Comparison of ENCODE assay signal across 13 mouse cellular contexts in the genomic region with DNA sequence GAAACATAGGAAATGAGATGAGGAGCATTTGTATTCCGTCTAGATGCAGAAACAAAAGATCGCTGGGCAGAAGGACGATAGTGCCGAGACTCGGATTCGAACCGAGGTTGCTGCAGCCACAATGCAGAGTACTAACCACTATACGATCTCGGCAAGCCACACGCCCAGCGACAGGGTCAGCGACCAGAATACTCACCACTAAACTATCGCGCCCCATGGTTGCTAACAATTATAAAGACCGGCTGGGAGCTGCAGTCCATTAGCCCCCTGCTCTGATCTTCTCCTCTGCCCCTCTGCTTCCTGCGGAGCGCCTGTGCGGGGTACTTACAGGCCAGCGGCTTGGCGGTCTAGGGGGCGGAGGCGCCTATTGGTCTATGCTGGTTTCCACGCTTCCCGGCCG. TPM values are rescaled to one million over a fixed set of nuclear protein-coding genes. Genes with fewer than 3 reads are reported as not detected.
DNase-seq lines count a peak whose midpoint lies in the region; ATAC-seq lines count a peak whose summit lies in the region.
"Had no signal": no experiment of that assay in that cellular context is flagged by ENCODE, and none has a peak within 500 bp of the region (broad histone marks: within the 10 kb centered on the region; RNA-seq: fewer than 3 reads in every experiment).

No protein-coding gene starts in this region.

- 1% methylated on average over 25 of the region's 25 CpGs for WGBS in heart, embryonic 10.5 days
- WGBS in lung, embryonic 16.5 days: 13% methylated on average over 25 of the region's 25 CpGs
- 12% methylated on average over 24 of the region's 25 CpGs for WGBS in embryonic facial prominence, embryonic 14.5 days
- 2% methylated on average over 25 of the region's 25 CpGs for WGBS in neural tube, embryonic 11.5 days

- H3K4me1 ChIP-seq in heart, embryonic 10.5 days: peaks cover 12% of the 10 kb centered on the region
- no peaks in the 10 kb centered on the region for H3K4me1 ChIP-seq in lung, embryonic 16.5 days (replicated peaks; ENCODE audit: control insufficient read depth, insufficient read depth, low read length)
- H3K4me1 ChIP-seq in embryonic facial prominence, embryonic 14.5 days (ENCODE audit: control insufficient read depth, insufficient read depth, low read length): no peaks in the 10 kb centered on the region
- H3K4me1 ChIP-seq in neural tube, embryonic 11.5 days (ENCODE audit: control insufficient read depth, insufficient read depth, low read length): 0 out of 2 replicates have a peak, but pooled peaks cover 4% of the 10 kb centered on the region

- H3K27ac ChIP-seq in heart, embryonic 10.5 days: peak overlapping the region; percentile 74
- H3K27ac ChIP-seq in lung, embryonic 16.5 days (ENCODE audit: low read length): no peak overlapping the region
- no peak overlapping the region for H3K27ac ChIP-seq in embryonic facial prominence, embryonic 14.5 days (replicated peaks; ENCODE audit: low read depth, low read length)
- H3K27ac ChIP-seq in neural tube, embryonic 11.5 days (ENCODE audit: low read depth, low read length): no peak overlapping the region
- H3K27ac ChIP-seq: left cerebral cortex, adult 2 months had no signal

- H3K4me2 ChIP-seq in lung, embryonic 16.5 days (ENCODE audit: low read depth, low read length): peak overlapping the region; percentile 6
- no peak overlapping the region for H3K4me2 ChIP-seq in embryonic facial prominence, embryonic 14.5 days (ENCODE audit: low read depth, low read length)
- peak overlapping the region; percentile 13 for H3K4me2 ChIP-seq in neural tube, embryonic 11.5 days (ENCODE audit: low read depth)

- no peaks in the 10 kb centered on the region for H3K36me3 ChIP-seq in heart, embryonic 10.5 days
- H3K36me3 ChIP-seq in lung, embryonic 16.5 days (ENCODE audit: control insufficient read depth, insufficient read depth, low read length): no peaks in the 10 kb centered on the region
- H3K36me3 ChIP-seq in embryonic facial prominence, embryonic 14.5 days (ENCODE audit: control insufficient read depth, insufficient read depth, low read length): no peaks in the 10 kb centered on the region
- no peaks in the 10 kb centered on the region for H3K36me3 ChIP-seq in neural tube, embryonic 11.5 days (ENCODE audit: control insufficient read depth, insufficient read depth, low read length)

- peak overlapping the region; percentile 55 for H3K4me3 ChIP-seq in heart, embryonic 10.5 days
- H3K4me3 ChIP-seq in lung, embryonic 16.5 days (ENCODE audit: low read length): no peak overlapping the region
- no peak overlapping the region for H3K4me3 ChIP-seq in embryonic facial prominence, embryonic 14.5 days (ENCODE audit: low read depth, low read length)
- H3K4me3 ChIP-seq in neural tube, embryonic 11.5 days (ENCODE audit: low read depth, low read length): peak overlapping the region; percentile 3; the same call in 1 of the 2 replicates
- H3K4me3 ChIP-seq: left cerebral cortex, adult 2 months had no signal

- ATAC-seq in lung, embryonic 16.5 days (ENCODE audit: low read depth): no peak
- no peak for ATAC-seq in embryonic facial prominence, embryonic 14.5 days (ENCODE audit: low read depth)
- no peak for ATAC-seq in neural tube, embryonic 11.5 days (ENCODE audit: insufficient read depth, low FRiP score, low TSS enrichment)

- intact Hi-C loops in heart, postnatal 36 days (cut with DNase I): no loop called here

- no peaks in the 10 kb centered on the region for H3K27me3 ChIP-seq in heart, embryonic 10.5 days (ENCODE audit: insufficient read depth, poor library complexity, severe bottlenecking)
- peaks cover 3% of the 10 kb centered on the region; the same call in 1 of the 2 replicates for H3K27me3 ChIP-seq in lung, embryonic 16.5 days (ENCODE audit: control insufficient read depth, insufficient read depth, low read depth, low read length)
- peaks cover 21% of the 10 kb centered on the region for H3K27me3 ChIP-seq in embryonic facial prominence, embryonic 14.5 days (replicated peaks; ENCODE audit: control insufficient read depth, insufficient read depth, low read length)
- H3K27me3 ChIP-seq in neural tube, embryonic 11.5 days (ENCODE audit: control insufficient read depth, insufficient read depth, low read length): 0 out of 2 replicates have a peak, but pooled peaks cover 2% of the 10 kb centered on the region

- no peak overlapping the region for H3K9ac ChIP-seq in lung, embryonic 16.5 days (ENCODE audit: low read length)
- H3K9ac ChIP-seq in embryonic facial prominence, embryonic 14.5 days (ENCODE audit: low read depth, low read length): 0 out of 2 replicates have a peak overlapping the region, but pooled peaks have one; percentile 26
- H3K9ac ChIP-seq in neural tube, embryonic 11.5 days (ENCODE audit: low read length): no peak overlapping the region

- H3K9me3 ChIP-seq in heart, embryonic 10.5 days: no peaks in the 10 kb centered on the region
- H3K9me3 ChIP-seq in lung, embryonic 16.5 days (ENCODE audit: control insufficient read depth, low read length): no peaks in the 10 kb centered on the region
- no peaks in the 10 kb centered on the region for H3K9me3 ChIP-seq in embryonic facial prominence, embryonic 14.5 days (ENCODE audit: control insufficient read depth, low read length)
- H3K9me3 ChIP-seq in neural tube, embryonic 11.5 days (ENCODE audit: control insufficient read depth, low read length): no peaks in the 10 kb centered on the region

- DNase-seq in heart, embryonic 10.5 days (ENCODE audit: low spot score): peak; percentile 91
- no peak for DNase-seq in heart, postnatal 36 days
- no peak for DNase-seq in lung, postnatal 4 days
- peak; percentile 9 for DNase-seq in embryonic facial prominence, embryonic 14.5 days (ENCODE audit: low spot score)
- DNase-seq in neural tube, embryonic 11.5 days (ENCODE audit: low spot score): peak; percentile 73
- DNase-seq in thymus, postnatal 4 days: no peak
- no peak for DNase-seq in frontal cortex, adult 2 months (ENCODE audit: extremely low spot score in 1 of 2, low spot score in 1 of 2)
- DNase-seq: spleen, adult 18-20 months had no signal

RNA-seq across cellular contexts. Expression of a gene that starts 11.8 kb away (rescaled TPM):
- polyA plus RNA-seq in heart, embryonic 10.5 days (2016; fragmentation: Nextera tagmentation; extraction: Ambion mirVana): 0.49 TPM in 1 of 2 replicates, not detected in the other
- total RNA-seq in heart, postnatal 36 days (2021): not detected
- polyA plus RNA-seq in lung, embryonic 16.5 days (2015; fragmentation: Nextera tagmentation; extraction: Ambion mirVana): 0.30 and 0.34 TPM in 2 replicates
- polyA plus RNA-seq in embryonic facial prominence, embryonic 14.5 days (2014; fragmentation: Nextera tagmentation; extraction: Ambion mirVana): not detected in 2 replicates
- polyA plus RNA-seq in neural tube, embryonic 11.5 days (2014; fragmentation: Nextera tagmentation; extraction: Ambion mirVana): not detected in 2 replicates
- polyA plus RNA-seq in frontal cortex, adult 2 months (2012; rRNA removed): not detected in 2 replicates
- total RNA-seq: adrenal gland, adult 18-20 months; hematopoietic stem cell, adult 5-6 weeks; left cerebral cortex, adult 2 months; monocyte, adult 5-6 weeks had no signal

Comparison
In these comparisons a context has a peak if more than half of its experiments do, and no peak if none do; other contexts are left out.
1. DNase-seq: peak in heart, embryonic 10.5 days (single experiment), embryonic facial prominence, embryonic 14.5 days (single experiment) and neural tube, embryonic 11.5 days (single experiment); none in heart, postnatal 36 days (0 of 2), lung, postnatal 4 days (0 of 2), thymus, postnatal 4 days (single experiment) and frontal cortex, adult 2 months (0 of 2).
2. H3K4me3 ChIP-seq: peak in heart, embryonic 10.5 days (single experiment) and neural tube, embryonic 11.5 days (single experiment); none in lung, embryonic 16.5 days (single experiment) and embryonic facial prominence, embryonic 14.5 days (single experiment).